Mouse (Mus musculus) forebrain, embryonic 14.5 days (tissue): ENCODE data around the gene Trim30b. TPM values are rescaled to one million over a fixed set of nuclear protein-coding genes. Genes with fewer than 3 reads are reported as not detected.

ENCODE experiments used
- polyA plus RNA-seq: library from polyadenylated mRNA; unstranded; fragments of >200 nt; fragmentation: Nextera tagmentation; extraction: Ambion mirVana; gene quantifications from 2 replicates; pipeline ENCODE4 v1.2.1, GENCODE M21; 2014

Gene Trim30b
- polyA plus RNA-seq, 1 experiment from 2014 or later = not detected

Other genes starting within 250 kb of the Trim30b start
- gene Ubqln5, start 240.1 kb downstream of the Trim30b start, polyA plus RNA-seq = not detected in 2 replicates
- gene Olfr643, start 232.5 kb downstream of the Trim30b start, polyA plus RNA-seq = not detected in 2 replicates
- gene Ubqln3, start 226.6 kb downstream of the Trim30b start, polyA plus RNA-seq = not detected in 2 replicates
- not detected in 2 replicates for gene Ubqlnl, start 219.3 kb downstream of the Trim30b start, polyA plus RNA-seq
- gene Olfm5, start 205.1 kb downstream of the Trim30b start, polyA plus RNA-seq = not detected in 2 replicates
- 0.27 and 0.33 TPM in 2 replicates for gene Olfr648, start 186.5 kb downstream of the Trim30b start, polyA plus RNA-seq
- not detected in 2 replicates for gene Olfr649, start 173.9 kb downstream of the Trim30b start, polyA plus RNA-seq
- gene Trim6, start 151.1 kb downstream of the Trim30b start, polyA plus RNA-seq = 0.27 TPM in 1 of 2 replicates, not detected in the other
- 0.47 and 0.53 TPM in 2 replicates for gene Trim34a, start 125.4 kb downstream of the Trim30b start, polyA plus RNA-seq
- gene Trim5, start 81.8 kb downstream of the Trim30b start, polyA plus RNA-seq = 0.07 TPM in 1 of 2 replicates, not detected in the other
- gene Trim12a, start 54.4 kb downstream of the Trim30b start, polyA plus RNA-seq = 1.4 and 1.7 TPM in 2 replicates
- not detected in 2 replicates for gene Trim34b, start 40.4 kb downstream of the Trim30b start, polyA plus RNA-seq
- gene Trim12c, start 16.5 kb downstream of the Trim30b start, polyA plus RNA-seq = 0.48 and 0.95 TPM in 2 replicates
- not detected in 2 replicates for gene Trim30c, start 31.0 kb upstream of the Trim30b start, polyA plus RNA-seq
- 0.51 and 0.63 TPM in 2 replicates for gene Trim30a, start 95.3 kb upstream of the Trim30b start, polyA plus RNA-seq
- gene Trim30d, start 138.0 kb upstream of the Trim30b start, polyA plus RNA-seq = 0.21 and 0.37 TPM in 2 replicates
- gene Olfr651, start 180.2 kb upstream of the Trim30b start, polyA plus RNA-seq = not detected in 2 replicates
- gene Olfr652, start 191.0 kb upstream of the Trim30b start, polyA plus RNA-seq = not detected in 2 replicates
- gene Olfr653, start 207.4 kb upstream of the Trim30b start, polyA plus RNA-seq = not detected in 2 replicates
- gene Olfr654, start 217.1 kb upstream of the Trim30b start, polyA plus RNA-seq = not detected in 2 replicates
- not detected in 2 replicates for gene Olfr655, start 231.9 kb upstream of the Trim30b start, polyA plus RNA-seq
- not detected in 2 replicates for gene Olfr656, start 244.1 kb upstream of the Trim30b start, polyA plus RNA-seq